In the genomic region with DNA sequence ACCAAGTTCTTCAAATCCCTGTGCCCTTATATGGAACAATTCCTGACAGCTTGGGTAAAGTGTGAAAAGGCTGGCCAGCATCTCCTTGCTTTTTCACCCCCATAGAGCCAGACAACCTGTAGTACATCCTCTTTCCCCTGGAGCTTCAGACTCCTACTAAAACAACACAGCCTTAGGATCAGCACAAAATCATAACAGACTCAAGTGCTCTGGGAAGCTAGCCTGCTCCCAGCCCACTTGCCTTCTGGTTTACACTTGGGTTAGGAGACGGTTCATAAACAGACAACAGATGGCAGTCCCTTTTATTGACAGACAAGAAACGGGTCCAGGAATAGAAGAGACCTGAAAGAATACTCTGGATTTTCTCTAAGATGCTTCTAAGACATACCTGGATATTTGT, we compare ENCODE assay signal across 23 mouse cellular contexts. TPM values are rescaled to one million over a fixed set of nuclear protein-coding genes. Genes with fewer than 3 reads are reported as not detected.
DNase-seq lines count a peak whose midpoint lies in the region; ATAC-seq and TF ChIP-seq lines count a peak whose summit lies in the region.
"Had no signal": no experiment of that assay in that cellular context is flagged by ENCODE, and none has a peak within 500 bp of the region (broad histone marks: within the 10 kb centered on the region; RNA-seq: fewer than 3 reads in every experiment).

No protein-coding gene starts in this region.

- WGBS in kidney, embryonic 15.5 days = 73% methylated on average over 2 of the region's 2 CpGs

- no peaks in the 10 kb centered on the region for H3K79me2 ChIP-seq in MEL (ENCODE audit: control insufficient read depth, insufficient read depth, low read length, poor library complexity)

- no peak overlapping the region for H3K4me2 ChIP-seq in kidney, embryonic 15.5 days
- H3K4me2 ChIP-seq: heart, embryonic 15.5 days; hindbrain, embryonic 13.5 days; limb, embryonic 13.5 days; liver, embryonic 15.5 days had no signal

- ATAC-seq in frontal cortex, adult (ENCODE audit: low TSS enrichment) = peak; percentile 85
- ATAC-seq in kidney, embryonic 15.5 days (replicated peaks; ENCODE audit: low FRiP score) = no peak
- ATAC-seq: midbrain, embryonic 16.5 days had no signal

- no peaks in the 10 kb centered on the region for H3K27me3 ChIP-seq in MEL (ENCODE audit: control insufficient read depth in 1 of 2, insufficient read depth in 2 of 2, low read length in 2 of 2)
- no peaks in the 10 kb centered on the region for H3K27me3 ChIP-seq in kidney, embryonic 15.5 days
- H3K27me3 ChIP-seq: heart, embryonic 15.5 days; hindbrain, embryonic 13.5 days; limb, embryonic 13.5 days; liver, embryonic 15.5 days had no signal

- H3K4me1 ChIP-seq in MEL (ENCODE audit: control insufficient read depth in 1 of 2, insufficient read depth in 2 of 2, low read length in 2 of 2) = no peaks in the 10 kb centered on the region
- H3K4me1 ChIP-seq in kidney, embryonic 15.5 days = no peaks in the 10 kb centered on the region
- H3K4me1 ChIP-seq: limb, embryonic 13.5 days had no signal

- H3K9me3 ChIP-seq in MEL (replicated peaks; ENCODE audit: insufficient read depth, low read length) = no peaks in the 10 kb centered on the region
- H3K9me3 ChIP-seq in kidney, embryonic 15.5 days (replicated peaks) = no peaks in the 10 kb centered on the region
- H3K9me3 ChIP-seq: embryonic facial prominence, embryonic 10.5 days; heart, embryonic 15.5 days; hindbrain, embryonic 13.5 days; limb, embryonic 13.5 days; liver, embryonic 15.5 days had no signal

- no peak for TF ChIP-seq RAD21 in MEL (IDR thresholded peaks at IDR 0.05; ENCODE audit: low read depth, low read length)

- TF ChIP-seq POLR2A in MEL (IDR thresholded peaks at IDR 0.05; ENCODE audit: control insufficient read depth in 1 of 2, insufficient read depth in 1 of 2, low read depth in 1 of 2, low read length in 2 of 2, poor library complexity in 1 of 2) = no peak; a peak in 1 of 4 replicates
- no peak for TF ChIP-seq POLR2A in brain, embryonic 14.5 days (IDR thresholded peaks at IDR 0.05; ENCODE audit: borderline replicate concordance, extremely low read depth, insufficient read depth, insufficient read length, poor library complexity, severe bottlenecking)

- H3K9ac ChIP-seq in MEL (ENCODE audit: control insufficient read depth, low read depth, low read length, poor library complexity, severe bottlenecking) = no peak overlapping the region
- H3K9ac ChIP-seq in kidney, embryonic 15.5 days = no peak overlapping the region
- H3K9ac ChIP-seq: heart, embryonic 15.5 days; hindbrain, embryonic 13.5 days; limb, embryonic 13.5 days; liver, embryonic 15.5 days had no signal

- H3K4me3 ChIP-seq in MEL (ENCODE audit: control insufficient read depth in 1 of 2, insufficient read depth in 1 of 2, low read depth in 2 of 2, low read length in 2 of 2) = no peak overlapping the region
- no peak overlapping the region for H3K4me3 ChIP-seq in kidney, embryonic 15.5 days (replicated peaks)
- H3K4me3 ChIP-seq: embryonic facial prominence, embryonic 10.5 days; heart, embryonic 15.5 days; hindbrain, embryonic 13.5 days; limb, embryonic 13.5 days; liver, embryonic 15.5 days had no signal

- H3K27ac ChIP-seq in MEL (ENCODE audit: control insufficient read depth, low read depth, low read length) = no peak overlapping the region
- no peak overlapping the region for H3K27ac ChIP-seq in kidney, embryonic 15.5 days
- H3K27ac ChIP-seq: embryonic facial prominence, embryonic 10.5 days; heart, embryonic 15.5 days; hindbrain, embryonic 13.5 days; limb, embryonic 13.5 days; liver, embryonic 15.5 days; macrophage; stomach, postnatal 0 days had no signal

- no peak for TF ChIP-seq CTCF in MEL (IDR thresholded peaks at IDR 0.05 in 2 of 3, conservative IDR thresholded peaks at IDR 0.05 in 1 of 3; ENCODE audit: control insufficient read depth in 1 of 3, insufficient read depth in 1 of 3, low read depth in 2 of 3, low read length in 3 of 3, poor library complexity in 1 of 3, severe bottlenecking in 1 of 3)
- no peak for TF ChIP-seq CTCF in brain, embryonic 14.5 days (IDR thresholded peaks at IDR 0.05; ENCODE audit: borderline replicate concordance, extremely low read depth, insufficient read depth, insufficient read length)

- H3K36me3 ChIP-seq in MEL (ENCODE audit: control insufficient read depth in 1 of 2, insufficient read depth in 2 of 2, low read length in 2 of 2) = peaks cover 0 to 12% of the 10 kb centered on the region in 2 experiments; a peak in 2 of 4 replicates
- H3K36me3 ChIP-seq in kidney, embryonic 15.5 days = peaks cover 38% of the 10 kb centered on the region

- DNase-seq in frontal cortex, postnatal 14 days (ENCODE audit: low spot score in 2 of 2) = no peak
- peak; percentile 64 for DNase-seq in layer of hippocampus, adult 9-11 months
- DNase-seq in layer of hippocampus, adult 9-10 months (ENCODE audit: low spot score) = no peak
- DNase-seq in MEL (ENCODE audit: low read depth, low spot score) = peak; percentile 28
- peak; percentile 42 for DNase-seq in brain, embryonic 14.5 days (ENCODE audit: low read depth)
- DNase-seq in B cell, adult 2 months = no peak
- DNase-seq: adrenal gland, postnatal 36 days; cerebellum, adult 11-12 months; cerebellum, postnatal 10 days; heart, postnatal 36 days; kidney, adult 8-10 months; kidney, postnatal 14 days; thymus, postnatal 14 days had no signal

- no peak for TF ChIP-seq EP300 in MEL (IDR thresholded peaks at IDR 0.05; ENCODE audit: low read depth in 1 of 2, low read length in 2 of 2)

TF ChIP-seq in MEL, 35 proteins besides CTCF, POLR2A, EP300 and RAD21:
- TF ChIP-seq UBTF (IDR thresholded peaks at IDR 0.05; ENCODE audit: borderline replicate concordance, insufficient read depth, low read depth, low read length) (no peak), POLR2AphosphoS2 (IDR thresholded peaks at IDR 0.05; ENCODE audit: low read length) (peak; percentile 30; the same call in 1 of the 2 replicates)

RNA-seq across cellular contexts. Expression of a gene that starts 8.3 kb away (rescaled TPM):
- total RNA-seq in MEL (2012; rRNA removed) = 71.4 and 73.2 TPM in 2 replicates
- 10 to 100 TPM in 1 of 2 experiments, not detected in 1; 61.3 TPM for polyA plus RNA-seq in MEL (2012; ENCODE audit: insufficient read depth in 1 of 2, insufficient read length in 2 of 2, low read depth in 1 of 2, low replicate concordance in 2 of 2, missing spikeins in 1 of 2)
- polyA plus RNA-seq in brain, embryonic 14.5 days (2012; rRNA removed) = 67.1 and 70.5 TPM in 2 replicates
- 50.2 and 52.8 TPM in 2 replicates for polyA plus RNA-seq in kidney, embryonic 15.5 days (2015; fragmentation: Nextera tagmentation; extraction: Ambion mirVana)

Comparison
In these comparisons a context has a peak if more than half of its experiments do, and no peak if none do; other contexts are left out.
1. DNase-seq: peak in layer of hippocampus, adult 9-11 months (single experiment), MEL (single experiment) and brain, embryonic 14.5 days (single experiment); none in frontal cortex, postnatal 14 days (0 of 2), layer of hippocampus, adult 9-10 months (single experiment) and B cell, adult 2 months (0 of 2).